Mouse (Mus musculus): ENCODE measurements around the gene Capzb. TPM values are rescaled to one million over a fixed set of nuclear protein-coding genes. Genes with fewer than 3 reads are reported as not detected.

Gene Capzb
- polyA plus RNA-seq, 1 experiment from 2014 or later = 218 TPM

GRCm38 (mm10) chr4:139338145-139338544, 145.4 kb downstream of the Capzb start:
- Histone ChIP-seq H3K4me3 (ENCODE audit: low read depth, low read length) (no peak overlapping the region), H3K9ac (replicated peaks; ENCODE audit: low read depth, low read length) (no peak overlapping the region), H3K9me3 (ENCODE audit: control insufficient read depth, low read length) (no peaks in the 10 kb centered on the region), H3K4me1 (ENCODE audit: control insufficient read depth, insufficient read depth, low read length) (no peaks in the 10 kb centered on the region), H3K27ac (ENCODE audit: low read depth, low read length) (no peak overlapping the region), H3K4me2 (ENCODE audit: low read depth, low read length) (no peak overlapping the region), H3K36me3 (ENCODE audit: control insufficient read depth, insufficient read depth, low read length) (no peaks in the 10 kb centered on the region), H3K27me3 (ENCODE audit: control insufficient read depth, insufficient read depth, low read length) (no peaks in the 10 kb centered on the region; the same call in 1 of the 2 replicates)
- no peak for ATAC-seq (ENCODE audit: low read depth)
- WGBS = 50% methylated on average over 33 of the region's 33 CpGs

GRCm38 (mm10) chr4:139340835-139341234, 148.1 kb downstream of the Capzb start:
- H3K36me3 ChIP-seq (ENCODE audit: control insufficient read depth, insufficient read depth, low read length) = no peaks in the 10 kb centered on the region
- H3K27ac ChIP-seq (ENCODE audit: low read depth, low read length) = no peak overlapping the region
- no peaks in the 10 kb centered on the region; the same call in 1 of the 2 replicates for H3K27me3 ChIP-seq (ENCODE audit: control insufficient read depth, insufficient read depth, low read length)
- H3K4me3 ChIP-seq (ENCODE audit: low read depth, low read length) = no peak overlapping the region
- H3K4me1 ChIP-seq (ENCODE audit: control insufficient read depth, insufficient read depth, low read length) = no peaks in the 10 kb centered on the region
- H3K9me3 ChIP-seq (ENCODE audit: control insufficient read depth, low read length) = no peaks in the 10 kb centered on the region
- no peak for ATAC-seq (ENCODE audit: low read depth)
- 83% methylated on average over 4 of the region's 4 CpGs for WGBS
- H3K9ac ChIP-seq (replicated peaks; ENCODE audit: low read depth, low read length) = no peak overlapping the region
- no peak overlapping the region for H3K4me2 ChIP-seq (ENCODE audit: low read depth, low read length)

Small RNA genes within 50 kb of the gene (microRNA-seq; reads per million reads assigned to microRNA genes)
- gene Gm24245 (1.4 reads per million), gene Gm25732 (not detected)

Other genes starting within 250 kb of the Capzb start
- gene Rnf186, start 225.8 kb upstream of the Capzb start, polyA plus RNA-seq (2014; fragmentation: Nextera tagmentation; extraction: Ambion mirVana) = not detected in 2 replicates
- 1.1 TPM in 2 replicates for gene Tmco4, start 220.0 kb upstream of the Capzb start, polyA plus RNA-seq (2014; fragmentation: Nextera tagmentation; extraction: Ambion mirVana)
- 0.52 and 1.4 TPM in 2 replicates for gene Htr6, start 117.3 kb upstream of the Capzb start, polyA plus RNA-seq (2014; fragmentation: Nextera tagmentation; extraction: Ambion mirVana)
- 26.3 and 55.9 TPM in 2 replicates for gene Nbl1, start 99.9 kb upstream of the Capzb start, polyA plus RNA-seq (2014; fragmentation: Nextera tagmentation; extraction: Ambion mirVana)
- 415 and 417 TPM in 2 replicates for gene Minos1, start 61.8 kb upstream of the Capzb start, polyA plus RNA-seq (2014; fragmentation: Nextera tagmentation; extraction: Ambion mirVana)
- gene Pqlc2, start 117.8 kb downstream of the Capzb start, polyA plus RNA-seq (2014; fragmentation: Nextera tagmentation; extraction: Ambion mirVana) = 12.7 and 16.2 TPM in 2 replicates
- 52.8 and 55.5 TPM in 2 replicates for gene Akr7a5, start 117.8 kb downstream of the Capzb start, polyA plus RNA-seq (2014; fragmentation: Nextera tagmentation; extraction: Ambion mirVana)
- 73.2 and 77.4 TPM in 2 replicates for gene Mrto4, start 159.7 kb downstream of the Capzb start, polyA plus RNA-seq (2014; fragmentation: Nextera tagmentation; extraction: Ambion mirVana)
- gene Emc1, start 159.7 kb downstream of the Capzb start, polyA plus RNA-seq (2014; fragmentation: Nextera tagmentation; extraction: Ambion mirVana) = 42.4 and 44.8 TPM in 2 replicates
- 99.2 and 109 TPM in 2 replicates for gene Ubr4, start 159.7 kb downstream of the Capzb start, polyA plus RNA-seq (2014; fragmentation: Nextera tagmentation; extraction: Ambion mirVana)